Mouse (Mus musculus) embryonic fibroblast, embryonic 13.5 days (primary cell): ENCODE results near the gene Ttyh2.

Source experiments
- CTCF ChIP-seq: IDR thresholded peaks from 2 replicates; pipeline ENCODE4 v1.5.1; 2011; ENCODE audit warnings: mild to moderate bottlenecking, control low read depth, low read length, moderate library complexity, borderline replicate concordance; ENCODE audit not compliant: insufficient read depth
- POLR2A ChIP-seq: IDR thresholded peaks from 2 replicates; pipeline ENCODE4 v1.6.1; 2011; ENCODE audit warnings: low read depth, mild to moderate bottlenecking, control low read depth, low read length, moderate library complexity

DNA sequence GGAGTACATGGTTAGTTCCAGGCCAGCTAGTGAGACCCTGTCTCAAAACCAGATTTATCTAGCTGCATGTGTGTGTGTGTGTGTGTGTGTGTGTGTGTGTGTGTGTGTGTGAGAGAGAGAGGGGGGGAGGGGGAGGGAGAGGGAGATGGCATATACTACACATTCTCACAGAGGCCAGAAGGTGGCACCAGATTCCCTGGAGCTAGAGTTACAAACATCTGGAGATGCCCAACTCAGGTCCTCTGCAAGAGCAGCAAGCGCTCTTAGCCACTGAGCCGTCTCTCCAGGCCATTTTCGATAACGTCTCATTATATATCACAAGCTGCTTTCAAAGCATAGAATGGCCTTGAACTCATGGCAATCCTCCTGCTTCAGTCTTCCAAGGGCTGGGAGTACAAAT is 56.5 kb downstream of the Ttyh2 start:
- TF ChIP-seq POLR2A: no peak
- TF ChIP-seq CTCF: no peak
